Mouse (Mus musculus) hindbrain, embryonic 15.5 days (tissue): ENCODE measurements at regions not wholly inside any gene's neighbourhood (a gene's known extent, or its start where the extent isn't known, plus 50 kb on each side); places are given as distances from the start of the nearest gene placed in this dataset.

Experiments
- ATAC-seq: fragments of 200-750 bp; cut with Nextera tagmentation; 2 replicates; pipeline ENCODE4 v1.8.0; 2017; ENCODE audit warnings: low read depth, moderate number of reproducible peaks, moderate TSS enrichment; ENCODE audit not compliant: low FRiP score
- H3K27ac ChIP-seq: fragments of 300-500 bp; sonication (generic); replicated peaks from 2 replicates; pipeline ENCODE4 v1.5.1; 2015; ENCODE audit warnings: mild to moderate bottlenecking, inconsistent platforms
- H3K27me3 ChIP-seq: fragments of 300-500 bp; sonication (generic); 2 replicates; pipeline ENCODE4 v1.6.1; 2015; ENCODE audit warnings: control low read depth, inconsistent platforms
- H3K36me3 ChIP-seq: fragments of 300-500 bp; sonication (generic); 2 replicates; pipeline ENCODE4 v1.6.1; 2015; ENCODE audit warnings: control low read depth, inconsistent platforms
- H3K4me1 ChIP-seq: fragments of 300-500 bp; sonication (generic); replicated peaks from 2 replicates; pipeline ENCODE4 v1.6.1; 2015; ENCODE audit warnings: control low read depth, inconsistent platforms
- H3K4me2 ChIP-seq: fragments of 300-500 bp; sonication (generic); 2 replicates; pipeline ENCODE4 v1.6.1; 2015; ENCODE audit warnings: moderate library complexity, mild to moderate bottlenecking, inconsistent platforms
- H3K4me3 ChIP-seq: fragments of 300-500 bp; sonication (generic); 2 replicates; pipeline ENCODE4 v1.5.1; 2015; ENCODE audit warnings: mild to moderate bottlenecking, inconsistent platforms
- H3K9ac ChIP-seq: fragments of 300-500 bp; sonication (generic); 2 replicates; pipeline ENCODE4 v1.6.1; 2015; ENCODE audit warnings: inconsistent platforms
- H3K9me3 ChIP-seq: fragments of 300-500 bp; sonication (generic); 2 replicates; pipeline ENCODE4 v1.6.1; 2016; ENCODE audit warnings: control low read depth, inconsistent platforms
- WGBS: fragments of 180-500 bp; shearing (Covaris S2); methylation state at CpG from one replicate; pipeline ENCODE4 v1.1.7; 2015; 5-methylcytosine and 5-hydroxymethylcytosine counted together

DNA sequence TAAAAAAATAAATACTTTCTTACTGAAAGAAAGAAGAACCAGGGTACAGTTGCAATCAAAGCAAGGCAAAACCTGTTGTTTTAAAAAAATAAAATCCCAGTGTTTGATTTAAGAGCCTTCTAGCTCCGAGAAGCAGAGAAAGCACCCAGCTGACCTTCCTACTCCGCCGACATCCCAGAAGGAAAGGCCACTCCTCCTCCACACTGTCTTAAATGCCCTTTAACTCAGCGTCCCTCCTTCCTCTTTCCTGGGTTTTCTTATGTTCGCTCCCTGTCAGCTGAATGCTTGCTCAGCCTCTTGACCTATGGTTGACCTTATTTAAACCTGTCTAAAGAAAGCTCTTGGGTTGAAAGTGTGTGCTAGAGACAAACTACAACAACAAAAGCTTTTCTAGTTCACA is 79.1 kb downstream of the Sptssa start:
- ATAC-seq = no peak
- H3K27ac ChIP-seq = no peak overlapping the region
- H3K36me3 ChIP-seq = no peaks in the 10 kb centered on the region
- H3K4me1 ChIP-seq = no peaks in the 10 kb centered on the region
- H3K9me3 ChIP-seq = no peaks in the 10 kb centered on the region
- H3K9ac ChIP-seq = no peak overlapping the region
- no peak overlapping the region for H3K4me2 ChIP-seq
- H3K27me3 ChIP-seq = no peaks in the 10 kb centered on the region
- no peak overlapping the region for H3K4me3 ChIP-seq
- WGBS = 37% methylated on average over 5 of the region's 5 CpGs

- H3K27ac ChIP-seq = no peak overlapping the region
- no peaks in the 10 kb centered on the region for H3K36me3 ChIP-seq
- no peaks in the 10 kb centered on the region for H3K9me3 ChIP-seq
- 79% methylated on average over 3 of the region's 3 CpGs for WGBS
- H3K4me3 ChIP-seq = no peak overlapping the region
- H3K4me1 ChIP-seq = no peaks in the 10 kb centered on the region
- no peak overlapping the region for H3K9ac ChIP-seq
- no peak for ATAC-seq
- H3K4me2 ChIP-seq = no peak overlapping the region
- no peaks in the 10 kb centered on the region for H3K27me3 ChIP-seq
These were observed 79.6 kb downstream of the Sptssa start for GRCm38 (mm10) chr12:54576821-54577220.

GRCm38 (mm10) chr12:54572866-54573265 is 83.5 kb downstream of the Sptssa start:
- H3K4me1 ChIP-seq = no peaks in the 10 kb centered on the region
- H3K9me3 ChIP-seq = no peaks in the 10 kb centered on the region
- no peaks in the 10 kb centered on the region for H3K36me3 ChIP-seq
- H3K27me3 ChIP-seq = no peaks in the 10 kb centered on the region
- no peak overlapping the region for H3K4me2 ChIP-seq
- WGBS = 93% methylated on average over 8 of the region's 8 CpGs
- H3K27ac ChIP-seq = no peak overlapping the region
- H3K9ac ChIP-seq = no peak overlapping the region
- no peak for ATAC-seq
- H3K4me3 ChIP-seq = no peak overlapping the region

- no peak overlapping the region for H3K9ac ChIP-seq
- WGBS = 78% methylated on average over 6 of the region's 6 CpGs
These were observed 88.1 kb downstream of the Sptssa start for GRCm38 (mm10) chr12:54568078-54568931.

DNA sequence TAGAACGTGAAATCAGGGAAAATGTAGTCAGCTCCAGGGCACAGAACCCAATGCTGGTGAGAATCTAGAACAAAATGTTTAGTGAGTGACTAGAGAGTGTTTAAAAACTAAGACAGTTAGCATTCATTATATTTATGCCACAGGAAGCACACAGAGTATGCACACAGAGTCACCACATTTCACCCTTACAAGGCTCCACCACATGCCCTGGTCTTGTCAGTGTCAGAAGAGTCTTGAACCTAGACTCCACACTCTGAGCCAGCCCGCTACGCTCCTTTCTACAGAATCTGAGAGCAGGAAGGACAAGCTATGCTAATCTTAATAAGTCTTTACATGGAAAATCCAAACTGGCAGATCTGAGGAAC is 89.0 kb downstream of the Sptssa start:
- ATAC-seq = no peak
- no peak overlapping the region for H3K4me2 ChIP-seq
- WGBS = 87% methylated on average over 3 of the region's 3 CpGs
- H3K27ac ChIP-seq = no peak overlapping the region
- H3K27me3 ChIP-seq = no peaks in the 10 kb centered on the region
- no peaks in the 10 kb centered on the region for H3K4me1 ChIP-seq
- H3K36me3 ChIP-seq = no peaks in the 10 kb centered on the region
- no peaks in the 10 kb centered on the region for H3K9me3 ChIP-seq
- H3K9ac ChIP-seq = no peak overlapping the region
- H3K4me3 ChIP-seq = no peak overlapping the region

More at GRCm38 (mm10) chr12:54568078-54568931, 88.1 kb downstream of the Sptssa start:
- ATAC-seq = no peak
- Histone ChIP-seq H3K27ac (no peak overlapping the region), H3K9me3 (no peaks in the 10 kb centered on the region), H3K27me3 (no peaks in the 10 kb centered on the region), H3K4me2 (no peak overlapping the region), H3K4me1 (no peaks in the 10 kb centered on the region), H3K4me3 (no peak overlapping the region), H3K36me3 (no peaks in the 10 kb centered on the region)

- Histone ChIP-seq H3K4me3 (no peak overlapping the region), H3K27ac (no peak overlapping the region), H3K36me3 (no peaks in the 10 kb centered on the region), H3K9ac (no peak overlapping the region), H3K27me3 (no peaks in the 10 kb centered on the region), H3K4me1 (no peaks in the 10 kb centered on the region), H3K4me2 (no peak overlapping the region), H3K9me3 (no peaks in the 10 kb centered on the region)
- 94% methylated on average over 23 of the region's 23 CpGs for WGBS
- no peak for ATAC-seq
These were observed 89.6 kb downstream of the Sptssa start for GRCm38 (mm10) chr12:54566532-54567425.

GRCm38 (mm10) chr12:54561981-54562380 is 94.4 kb downstream of the Sptssa start:
- H3K4me3 ChIP-seq = no peak overlapping the region
- no peak overlapping the region for H3K4me2 ChIP-seq
- no peaks in the 10 kb centered on the region for H3K4me1 ChIP-seq
- no peak overlapping the region for H3K27ac ChIP-seq
- H3K27me3 ChIP-seq = no peaks in the 10 kb centered on the region
- WGBS = 88% methylated on average over 4 of the region's 4 CpGs
- H3K36me3 ChIP-seq = no peaks in the 10 kb centered on the region
- H3K9me3 ChIP-seq = no peaks in the 10 kb centered on the region
- no peak overlapping the region for H3K9ac ChIP-seq
- ATAC-seq = no peak

DNA sequence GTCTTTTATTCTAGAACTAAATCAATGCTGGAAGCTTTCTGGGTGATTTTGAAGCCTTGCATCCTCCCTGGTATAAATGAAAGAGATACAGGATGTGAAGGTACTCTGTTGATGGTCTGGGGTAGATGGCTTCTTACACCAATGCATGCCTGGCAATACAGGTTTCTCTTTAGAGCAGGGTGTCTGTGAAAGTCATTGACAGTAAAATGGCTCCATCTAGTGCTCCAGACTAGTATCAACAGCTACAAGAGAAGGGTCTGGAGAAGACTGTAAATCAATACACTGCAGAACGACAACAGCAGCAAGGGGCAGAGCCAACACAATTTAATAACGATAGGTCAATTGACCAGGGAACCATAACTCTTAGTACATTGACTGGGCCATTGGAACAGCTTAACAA is 98.3 kb downstream of the Sptssa start:
- Histone ChIP-seq H3K4me2 (no peak overlapping the region), H3K9me3 (no peaks in the 10 kb centered on the region), H3K4me1 (no peaks in the 10 kb centered on the region), H3K36me3 (no peaks in the 10 kb centered on the region), H3K9ac (no peak overlapping the region), H3K4me3 (no peak overlapping the region), H3K27me3 (no peaks in the 10 kb centered on the region), H3K27ac (no peak overlapping the region)
- WGBS = 42% methylated on average over 2 of the region's 2 CpGs
- peak; percentile 89; the same call in 1 of the 2 replicates for ATAC-seq

DNA sequence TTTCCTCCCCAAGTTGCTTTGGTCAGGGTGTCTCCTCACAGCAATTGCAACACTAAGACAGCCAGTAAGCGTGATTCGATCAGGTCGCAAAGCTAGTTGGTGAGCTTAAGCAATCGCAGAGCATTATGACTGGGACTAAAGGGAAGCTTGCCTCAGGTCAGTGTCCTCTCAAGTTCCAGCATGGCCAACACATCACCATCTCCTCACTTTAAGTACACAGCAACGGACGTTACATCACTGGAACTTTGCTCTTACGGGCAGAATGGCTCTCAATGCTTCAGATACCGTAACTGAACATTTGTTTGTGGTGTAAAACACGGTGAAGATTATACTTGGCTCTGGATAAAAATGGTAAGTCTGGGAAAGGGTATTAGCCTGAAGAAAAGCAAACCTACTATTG is 106.7 kb downstream of the Sptssa start:
- Histone ChIP-seq H3K4me3 (no peak overlapping the region), H3K9me3 (no peaks in the 10 kb centered on the region), H3K36me3 (no peaks in the 10 kb centered on the region), H3K27ac (no peak overlapping the region), H3K27me3 (no peaks in the 10 kb centered on the region), H3K9ac (no peak overlapping the region), H3K4me2 (no peak overlapping the region), H3K4me1 (peaks cover 6% of the 10 kb centered on the region; the same call in 1 of the 2 replicates)
- WGBS = 94% methylated on average over 9 of the region's 9 CpGs
- ATAC-seq = no peak

DNA sequence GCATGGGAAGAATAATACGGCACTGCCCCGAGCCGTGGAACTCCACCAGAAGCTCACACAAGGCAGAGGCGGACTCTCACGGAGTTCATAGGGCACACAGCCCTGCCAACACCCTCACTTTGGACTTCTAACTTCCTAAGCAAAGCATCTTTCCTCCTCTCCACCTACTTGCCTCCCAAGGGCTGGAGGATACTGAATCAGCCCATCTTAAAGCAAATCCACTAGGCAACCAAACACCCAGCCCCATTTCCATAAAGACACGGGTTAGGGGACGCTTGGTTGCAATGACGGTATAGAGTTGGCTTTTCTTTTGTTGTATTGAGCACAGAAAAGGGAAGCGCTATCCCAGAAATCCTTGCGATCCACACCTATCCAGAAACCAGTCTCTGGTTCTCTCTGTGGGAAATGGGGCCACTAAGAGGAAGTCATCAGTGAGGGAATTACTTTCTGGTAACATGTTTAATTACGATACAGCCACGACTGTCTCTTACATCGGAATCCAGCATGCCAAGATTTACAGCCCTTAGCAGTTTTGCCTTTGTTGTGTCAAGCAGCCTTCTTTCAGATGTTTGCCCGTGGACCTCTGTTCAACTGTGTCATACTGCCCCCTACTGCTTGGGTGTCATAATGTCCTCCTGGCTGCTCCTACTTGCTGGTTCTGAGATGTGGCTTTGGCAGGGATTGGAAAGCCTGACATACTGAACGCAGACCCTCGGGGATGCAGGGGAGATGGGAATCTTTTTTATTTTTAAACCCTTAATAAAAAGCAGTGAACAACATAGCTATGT is 110.4 kb downstream of the Sptssa start:
- ATAC-seq = peak; percentile 71
- H3K4me2 ChIP-seq = peak overlapping the region; percentile 43
- no peak overlapping the region for H3K9ac ChIP-seq
- no peaks in the 10 kb centered on the region for H3K36me3 ChIP-seq
- peaks cover 6% of the 10 kb centered on the region; the same call in 1 of the 2 replicates for H3K4me1 ChIP-seq
- H3K27ac ChIP-seq = no peak overlapping the region
- WGBS = 23% methylated on average over 16 of the region's 16 CpGs
- no peaks in the 10 kb centered on the region for H3K27me3 ChIP-seq
- no peak overlapping the region for H3K4me3 ChIP-seq
- H3K9me3 ChIP-seq = no peaks in the 10 kb centered on the region

GRCm38 (mm10) chr12:54538320-54538705 is 118.1 kb downstream of the Sptssa start:
- H3K4me2 ChIP-seq = no peak overlapping the region

More at GRCm38 (mm10) chr12:54538320-54538705, 118.1 kb downstream of the Sptssa start:
- no peaks in the 10 kb centered on the region for H3K36me3 ChIP-seq
- H3K27me3 ChIP-seq = no peaks in the 10 kb centered on the region
- no peak for ATAC-seq
- no peak overlapping the region for H3K9ac ChIP-seq
- H3K4me1 ChIP-seq = peaks cover 7% of the 10 kb centered on the region; the same call in 1 of the 2 replicates
- H3K27ac ChIP-seq = no peak overlapping the region
- WGBS = 88% methylated on average over 4 of the region's 4 CpGs
- H3K9me3 ChIP-seq = no peaks in the 10 kb centered on the region
- H3K4me3 ChIP-seq = no peak overlapping the region
